Mouse (Mus musculus) common myeloid progenitor, adult 5-6 weeks (primary cell): ENCODE measurements around the gene Ntm. TPM values are rescaled to one million over a fixed set of nuclear protein-coding genes. Genes with fewer than 3 reads are reported as not detected.

Experiments used
- ATAC-seq: replicated peaks from 2 replicates; pipeline ENCODE4 v1.8.0; 2016; ENCODE audit warnings: low read depth, mild to moderate bottlenecking, moderate TSS enrichment, inconsistent platforms; ENCODE audit not compliant: poor library complexity, severe bottlenecking
- total RNA-seq: library from RNA; stranded (forward); fragments of 200-1000, 187-1606 nt; gene quantifications from 2 replicates; pipeline ENCODE4 v1.2.3, GENCODE M21; 2017

The Ntm gene
- not detected in 2 replicates for total RNA-seq

GRCm38 (mm10) chr9:29962978-29963377 is at the start of gene Ntm:
Ntm (minus strand) TSS chr9:29963141.
- no peak for ATAC-seq

- ATAC-seq = no peak
Observed at GRCm38 (mm10) chr9:30005701-30006100, 42.8 kb upstream of the Ntm start.

GRCm38 (mm10) chr9:30003612-30004011 is 40.7 kb upstream of the Ntm start:
- ATAC-seq = no peak

- ATAC-seq = no peak
Observed at GRCm38 (mm10) chr9:29981177-29981915, 18.4 kb upstream of the Ntm start.

- ATAC-seq = no peak
Observed at GRCm38 (mm10) chr9:29961954-29962867, 730 bp downstream of the Ntm start.

- no peak for ATAC-seq
Observed at GRCm38 (mm10) chr9:29961512-29961911, 1.4 kb downstream of the Ntm start.

GRCm38 (mm10) chr9:29960741-29961140 is 2.2 kb downstream of the Ntm start:
- ATAC-seq = no peak

GRCm38 (mm10) chr9:29960236-29960635 is 2.7 kb downstream of the Ntm start:
- ATAC-seq = no peak

GRCm38 (mm10) chr9:29956936-29957335 is 6.0 kb downstream of the Ntm start:
- ATAC-seq = no peak

- no peak for ATAC-seq
Observed at GRCm38 (mm10) chr9:29954031-29954430, 8.9 kb downstream of the Ntm start.

- no peak for ATAC-seq
Observed at GRCm38 (mm10) chr9:29949041-29949440, 13.9 kb downstream of the Ntm start.

- ATAC-seq = no peak
Observed at GRCm38 (mm10) chr9:29943209-29944070, 19.5 kb downstream of the Ntm start.

- no peak for ATAC-seq
Observed at GRCm38 (mm10) chr9:29942183-29942952, 20.6 kb downstream of the Ntm start.

- ATAC-seq = no peak
Observed at GRCm38 (mm10) chr9:29939517-29940034, 23.4 kb downstream of the Ntm start.

- no peak for ATAC-seq
Observed at GRCm38 (mm10) chr9:29928796-29929195, 34.1 kb downstream of the Ntm start.

- ATAC-seq = no peak
Observed at GRCm38 (mm10) chr9:29925382-29925781, 37.6 kb downstream of the Ntm start.

- no peak for ATAC-seq
Observed at GRCm38 (mm10) chr9:29898406-29899054, 64.4 kb downstream of the Ntm start.

GRCm38 (mm10) chr9:29897448-29897847 is 65.5 kb downstream of the Ntm start:
- ATAC-seq = no peak

GRCm38 (mm10) chr9:29892792-29893191 is 70.1 kb downstream of the Ntm start:
- ATAC-seq = no peak
